Mouse (Mus musculus) intestine, embryonic 14.5 days (tissue): ENCODE measurements around the gene Pip4k2c. TPM values are rescaled to one million over a fixed set of nuclear protein-coding genes. Genes with fewer than 3 reads are reported as not detected.
"Not testable (repeated sequence)": the region's sequence is repeated elsewhere in the genome, so short reads cannot be mapped to it uniquely, and the experiment has no call there.

Source experiments
- ATAC-seq: fragments of 200-750 bp; cut with Nextera tagmentation; replicated peaks from 2 replicates; pipeline ENCODE4 v1.8.0; 2017; ENCODE audit warnings: low read depth, moderate number of reproducible peaks, moderate TSS enrichment, moderate library complexity; ENCODE audit not compliant: low FRiP score, low TSS enrichment
- DNase-seq: peaks from one replicate; pipeline ENCODE4 v3.0.0-alpha.2; 2018; ENCODE audit warnings: low spot score
- H3K27ac ChIP-seq: fragments of 300-500 bp; sonication (generic); 2 replicates; pipeline ENCODE4 v1.5.1; 2014; ENCODE audit warnings: low read depth, mild to moderate bottlenecking, control low read depth
- H3K27me3 ChIP-seq: fragments of 300-500 bp; sonication (generic); replicated peaks from 2 replicates; pipeline ENCODE4 v1.6.1; 2014; ENCODE audit warnings: low read length, control low read depth; ENCODE audit not compliant: control insufficient read depth, insufficient read depth
- H3K36me3 ChIP-seq: fragments of 300-500 bp; sonication (generic); 2 replicates; pipeline ENCODE4 v1.6.1; 2014; ENCODE audit warnings: low read length, control low read depth; ENCODE audit not compliant: control insufficient read depth, insufficient read depth
- H3K4me1 ChIP-seq: fragments of 300-500 bp; sonication (generic); replicated peaks from 2 replicates; pipeline ENCODE4 v1.6.1; 2014; ENCODE audit warnings: low read length, control low read depth, mixed read lengths; ENCODE audit not compliant: control insufficient read depth, insufficient read depth
- H3K4me2 ChIP-seq: fragments of 300-500 bp; sonication (generic); 2 replicates; pipeline ENCODE4 v1.6.1; 2014; ENCODE audit warnings: low read length
- H3K4me3 ChIP-seq: fragments of 300-500 bp; sonication (generic); 2 replicates; pipeline ENCODE4 v1.5.1; 2014; ENCODE audit warnings: low read depth, low read length, control low read depth, mixed read lengths
- H3K9ac ChIP-seq: fragments of 300-500 bp; sonication (generic); 2 replicates; pipeline ENCODE4 v1.6.1; 2014; ENCODE audit warnings: mild to moderate bottlenecking, low read length
- H3K9me3 ChIP-seq: fragments of 300-500 bp; sonication (generic); 2 replicates; pipeline ENCODE4 v1.6.1; 2016; ENCODE audit warnings: low read length, control low read depth; ENCODE audit not compliant: control insufficient read depth
- WGBS: fragments of 180-500 bp; shearing (Covaris S2); extraction: QIAGEN DNeasy Blood & Tissue Kit; methylation state at CpG from one replicate; pipeline ENCODE4 v1.1.7; 2014; 5-methylcytosine and 5-hydroxymethylcytosine counted together
- polyA plus RNA-seq: library from polyadenylated mRNA; unstranded; fragments of >200 nt; fragmentation: Nextera tagmentation; extraction: Ambion mirVana; gene quantifications from 2 replicates; pipeline ENCODE4 v1.2.1, GENCODE M21; 2014

Gene Pip4k2c
- polyA plus RNA-seq, 1 experiment from 2014 or later, result 25.9 TPM

DNA sequence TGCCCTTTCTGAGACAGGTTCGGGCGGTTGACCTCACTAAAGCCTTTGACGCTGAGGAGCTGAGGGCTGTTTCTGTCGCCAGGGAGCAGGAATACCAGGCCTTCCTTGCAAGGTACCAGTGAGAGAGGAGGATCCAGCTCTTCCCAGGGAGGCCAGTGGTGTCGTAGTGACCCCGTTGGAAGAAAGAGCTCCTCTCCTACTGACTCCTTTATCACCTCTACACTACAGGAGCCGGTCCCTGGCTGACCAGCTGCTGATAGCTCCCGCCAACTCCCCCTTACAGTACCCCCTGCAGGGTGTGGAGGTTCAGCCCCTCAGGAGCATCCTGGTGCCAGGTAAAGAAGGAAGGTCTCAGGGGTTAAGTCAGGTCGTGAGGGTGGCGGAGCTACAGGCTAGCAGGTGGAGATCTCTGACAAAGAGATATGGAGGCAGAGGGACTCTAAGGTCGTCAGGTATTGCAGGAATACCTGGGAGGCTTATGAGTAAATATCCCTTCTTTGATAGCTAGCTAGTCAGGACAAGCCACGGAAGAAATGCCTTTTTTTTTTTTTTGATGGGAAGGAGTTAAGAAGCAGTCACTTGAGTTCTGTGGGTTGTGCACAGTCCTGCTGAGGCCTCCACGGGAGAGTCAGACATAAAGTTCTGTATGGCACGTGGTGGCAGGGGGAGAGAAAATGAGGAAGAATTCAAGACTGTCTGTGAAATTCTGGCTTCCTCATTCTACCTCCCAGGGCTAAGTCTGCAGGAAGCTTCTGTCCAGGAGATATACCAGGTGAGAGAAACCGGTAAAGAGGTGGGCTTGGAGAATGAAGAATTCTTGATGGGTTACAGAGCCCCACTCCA, 44.4 kb downstream of the Pip4k2c start:
- peaks cover 22% of the 10 kb centered on the region for H3K4me1 ChIP-seq
- DNase-seq, result no peak
- H3K27me3 ChIP-seq, result peaks cover 52% of the 10 kb centered on the region
- H3K27ac ChIP-seq, result 0 out of 2 replicates have a peak overlapping the region, but pooled peaks have one; percentile 1
- H3K36me3 ChIP-seq, result 0 out of 2 replicates have a peak, but pooled peaks cover 4% of the 10 kb centered on the region
- H3K9ac ChIP-seq, result peak overlapping the region; percentile 81
- H3K4me2 ChIP-seq, result peak overlapping the region; percentile 100
- 27% methylated on average over 15 of the region's 15 CpGs for WGBS
- no peaks in the 10 kb centered on the region for H3K9me3 ChIP-seq
- no peak for ATAC-seq
- H3K4me3 ChIP-seq, result peak overlapping the region; percentile 62

DNA sequence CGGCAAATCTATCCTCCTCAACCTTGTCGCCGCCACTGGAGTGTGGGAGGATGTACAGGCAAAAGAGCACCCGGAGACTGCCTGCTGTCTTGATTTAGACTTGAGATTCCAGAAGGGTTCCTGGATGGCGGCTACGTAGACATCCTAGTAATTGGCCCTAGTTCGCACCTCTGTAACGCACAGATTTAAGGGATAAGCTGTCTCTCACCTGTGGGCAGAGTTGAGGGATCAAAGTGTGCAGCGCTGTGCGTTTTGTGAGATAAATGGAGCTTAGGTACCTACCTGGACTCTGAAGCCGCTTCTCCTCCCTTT, 45.0 kb downstream of the Pip4k2c start:
- WGBS, result 4% methylated on average over 11 of the region's 11 CpGs
- ATAC-seq, result no peak

DNA sequence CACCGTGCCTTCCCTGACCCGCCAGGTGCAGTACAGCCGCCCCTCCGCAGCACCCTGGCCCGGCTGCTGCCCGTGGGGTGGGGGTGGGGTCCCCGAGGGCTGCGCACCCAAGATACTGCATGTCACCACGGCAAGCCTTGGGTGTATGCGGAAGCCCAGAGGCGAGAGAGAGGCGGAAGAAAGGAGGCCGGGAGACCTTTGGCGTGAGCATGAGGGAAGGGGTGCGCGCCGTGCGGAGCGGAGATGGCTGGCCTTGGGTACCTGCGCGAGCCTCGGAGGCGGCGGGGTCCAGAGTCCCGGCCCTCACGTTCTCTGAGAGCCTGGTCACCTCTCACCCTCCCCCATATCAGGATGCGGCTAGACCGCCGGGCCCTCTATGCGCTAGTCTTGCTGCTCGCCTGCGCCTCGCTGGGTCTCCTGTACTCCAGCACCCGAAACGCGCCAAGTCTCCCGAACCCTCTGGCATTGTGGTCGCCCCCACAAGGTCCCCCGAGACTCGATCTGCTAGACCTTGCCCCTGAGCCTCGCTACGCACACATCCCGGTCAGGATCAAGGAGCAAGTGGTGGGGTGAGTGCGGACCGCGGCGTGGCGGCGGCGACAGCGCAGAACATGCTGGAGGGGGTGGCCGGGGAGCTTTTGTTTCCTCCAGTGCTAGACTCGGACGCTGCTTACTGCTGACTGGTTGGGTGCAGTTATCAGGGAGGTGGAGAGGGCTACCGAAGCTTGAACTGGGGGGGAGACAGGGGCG, 45.6 kb downstream of the Pip4k2c start:
- Histone ChIP-seq H3K9me3 (no peaks in the 10 kb centered on the region), H3K27ac (peak overlapping the region; percentile 70), H3K4me1 (peaks cover 19% of the 10 kb centered on the region), H3K4me2 (peak overlapping the region; percentile 100), H3K4me3 (peak overlapping the region; percentile 62), H3K27me3 (peaks cover 50% of the 10 kb centered on the region), H3K36me3 (0 out of 2 replicates have a peak, but pooled peaks cover 4% of the 10 kb centered on the region), H3K9ac (peak overlapping the region; percentile 81)
- DNase-seq, result peak; percentile 84
- peak; percentile 41 for ATAC-seq
- WGBS, result under 1% methylated on average over 55 of the region's 56 CpGs

More for the DNA sequence above, 45.0 kb downstream of the Pip4k2c start:
- 0 out of 2 replicates have a peak, but pooled peaks cover 4% of the 10 kb centered on the region for H3K36me3 ChIP-seq
- peak overlapping the region; percentile 62 for H3K4me3 ChIP-seq
- H3K27me3 ChIP-seq, result peaks cover 52% of the 10 kb centered on the region
- DNase-seq, result no peak
- no peaks in the 10 kb centered on the region for H3K9me3 ChIP-seq
- H3K4me1 ChIP-seq, result peaks cover 22% of the 10 kb centered on the region
- H3K27ac ChIP-seq, result peak overlapping the region; percentile 70; the same call in 1 of the 2 replicates
- peak overlapping the region; percentile 100 for H3K4me2 ChIP-seq
- H3K9ac ChIP-seq, result peak overlapping the region; percentile 81

- Histone ChIP-seq H3K9ac (peak overlapping the region; percentile 81), H3K4me2 (peak overlapping the region; percentile 100), H3K4me3 (peak overlapping the region; percentile 62), H3K9me3 (no peaks in the 10 kb centered on the region), H3K36me3 (0 out of 2 replicates have a peak, but pooled peaks cover 4% of the 10 kb centered on the region), H3K27me3 (peaks cover 46% of the 10 kb centered on the region), H3K4me1 (peaks cover 14% of the 10 kb centered on the region), H3K27ac (peak overlapping the region; percentile 70)
- DNase-seq, result no peak
- 0% methylated on average over 41 of the region's 42 CpGs for WGBS
- peak; percentile 32; the same call in 1 of the 2 replicates for ATAC-seq
These were observed 46.1 kb downstream of the Pip4k2c start for GRCm38 (mm10) chr10:127165354-127165653.

- Histone ChIP-seq H3K4me2 (peak within 1 kb of the TSS; percentile 100), H3K27ac (peak within 1 kb of the TSS; percentile 70), H3K36me3 (0 out of 2 replicates have a peak, but pooled peaks cover 4% of the 10 kb centered on the region), H3K9me3 (no peaks in the 10 kb centered on the region), H3K9ac (peak within 1 kb of the TSS; percentile 81), H3K4me1 (peaks cover 12% of the 10 kb centered on the region; the same call in 1 of the 2 replicates), H3K27me3 (peaks cover 42% of the 10 kb centered on the region), H3K4me3 (peak within 1 kb of the TSS; percentile 62)
- DNase-seq, result peak; percentile 86
- WGBS, result 2% methylated on average over 51 of the region's 52 CpGs
- peak; percentile 81 for ATAC-seq
These were observed 46.6 kb downstream of the Pip4k2c start, which contains the start of gene B4galnt1 for GRCm38 (mm10) chr10:127164631-127165353. B4galnt1 (plus strand) TSS chr10:127165225.

DNA sequence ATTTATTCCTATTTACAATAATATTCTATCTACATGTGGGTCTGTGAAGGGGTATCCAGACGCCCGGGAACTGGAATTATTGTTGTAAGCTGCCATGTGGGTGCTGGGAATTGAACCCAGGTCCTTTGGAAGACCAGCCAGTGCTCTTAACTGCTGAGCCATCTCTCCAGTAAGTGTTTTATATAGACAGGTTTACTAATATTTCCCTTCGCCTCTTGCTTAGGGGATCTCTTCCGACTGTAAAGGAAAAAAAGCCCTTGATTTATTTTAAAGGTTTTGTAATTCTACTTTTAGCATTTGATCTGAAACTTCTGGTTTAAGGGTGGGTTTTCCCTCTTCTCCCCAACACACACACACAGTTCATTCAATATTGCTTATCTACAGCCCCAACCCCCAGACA, 47.2 kb downstream of the Pip4k2c start:
- H3K9me3 ChIP-seq, result no peaks in the 10 kb centered on the region
- H3K4me1 ChIP-seq, result peaks cover 12% of the 10 kb centered on the region; the same call in 1 of the 2 replicates
- no peak for ATAC-seq
- WGBS, result 87% methylated on average over 4 of the region's 4 CpGs
- 0 out of 2 replicates have a peak, but pooled peaks cover 3% of the 10 kb centered on the region for H3K36me3 ChIP-seq
- H3K4me3 ChIP-seq, result no peak overlapping the region
- no peak overlapping the region for H3K27ac ChIP-seq
- no peak for DNase-seq
- H3K27me3 ChIP-seq, result peaks cover 36% of the 10 kb centered on the region
- H3K4me2 ChIP-seq, result peak overlapping the region; percentile 100
- no peak overlapping the region for H3K9ac ChIP-seq

GRCm38 (mm10) chr10:127162771-127163261, 48.6 kb downstream of the Pip4k2c start:
- WGBS, result 45% methylated on average over 7 of the region's 7 CpGs
- not testable (repeated sequence) for DNase-seq, H3K9me3 ChIP-seq

GRCm38 (mm10) chr10:127160728-127161127, 50.7 kb downstream of the Pip4k2c start:
- Histone ChIP-seq H3K27me3 (peaks cover 5% of the 10 kb centered on the region), H3K9me3 (no peaks in the 10 kb centered on the region), H3K36me3 (no peaks in the 10 kb centered on the region), H3K4me3 (no peak overlapping the region), H3K4me2 (no peak overlapping the region), H3K27ac (no peak overlapping the region), H3K9ac (no peak overlapping the region), H3K4me1 (peaks cover 8% of the 10 kb centered on the region; the same call in 1 of the 2 replicates)
- WGBS, result 70% methylated on average over 3 of the region's 3 CpGs
- ATAC-seq (no peak), DNase-seq (no peak)

More at GRCm38 (mm10) chr10:127162771-127163261, 48.6 kb downstream of the Pip4k2c start:
- Histone ChIP-seq H3K4me1 (peaks cover 12% of the 10 kb centered on the region; the same call in 1 of the 2 replicates), H3K27me3 (peaks cover 26% of the 10 kb centered on the region)
- not testable (repeated sequence) for H3K27ac ChIP-seq, H3K36me3 ChIP-seq, H3K4me2 ChIP-seq, H3K4me3 ChIP-seq, H3K9ac ChIP-seq, ATAC-seq
